Mouse (Mus musculus) small intestine, adult 2 months (tissue): ENCODE results near the gene Psme2b.
"Not testable (repeated sequence)": the region's sequence is repeated elsewhere in the genome, so short reads cannot be mapped to it uniquely, and the experiment has no call there.

Source experiments
- CTCF ChIP-seq: fragments of 200-500 bp; IDR thresholded peaks from 2 replicates; pipeline ENCODE4 v1.5.1; 2012; ENCODE audit warnings: low read depth, mild to moderate bottlenecking, control low read depth, inconsistent platforms, low read length, moderate library complexity, mixed read lengths; ENCODE audit not compliant: insufficient replicate concordance, insufficient read length; ENCODE audit errors: extremely low read depth
- POLR2A ChIP-seq: fragments of 200-500 bp; IDR thresholded peaks from 2 replicates; pipeline ENCODE4 v1.6.1; 2012; ENCODE audit warnings: low read depth, mild to moderate bottlenecking, control low read depth, inconsistent platforms, low read length, moderate library complexity

GRCm38 (mm10) chr11:48994018-48994417 is 48.0 kb upstream of the Psme2b start, which contains the start of gene Tgtp1:
- TF ChIP-seq CTCF, POLR2A: not testable (repeated sequence)
